Mouse (Mus musculus) left cerebral cortex, postnatal 10 days (tissue): ENCODE measurements around the gene Rita1. TPM values are rescaled to one million over a fixed set of nuclear protein-coding genes. Genes with fewer than 3 reads are reported as not detected.

ENCODE experiments used
- DNase-seq, 2 experiments: peaks; one replicate each; pipeline ENCODE4 v3.0.0; 2021 to 2022; ENCODE audit warnings: low spot score in 2 of 2, mixed read lengths in 1 of 2; ENCODE audit errors: extremely low spot score in 1 of 2
- intact Hi-C: fragments of 180-260 bp; cut with DNase I; formaldehyde crosslinking; loops from one replicate; pipeline ENCODE4 v1.15.1; 2025
- total RNA-seq, 2 experiments: library from RNA; stranded (reverse); gene quantifications; 2 replicates each; pipeline ENCODE4 v1.2.3; 2021

Gene Rita1
- total RNA-seq, 2 experiments from 2014 or later: 29.5 to 31.2 TPM

DNA sequence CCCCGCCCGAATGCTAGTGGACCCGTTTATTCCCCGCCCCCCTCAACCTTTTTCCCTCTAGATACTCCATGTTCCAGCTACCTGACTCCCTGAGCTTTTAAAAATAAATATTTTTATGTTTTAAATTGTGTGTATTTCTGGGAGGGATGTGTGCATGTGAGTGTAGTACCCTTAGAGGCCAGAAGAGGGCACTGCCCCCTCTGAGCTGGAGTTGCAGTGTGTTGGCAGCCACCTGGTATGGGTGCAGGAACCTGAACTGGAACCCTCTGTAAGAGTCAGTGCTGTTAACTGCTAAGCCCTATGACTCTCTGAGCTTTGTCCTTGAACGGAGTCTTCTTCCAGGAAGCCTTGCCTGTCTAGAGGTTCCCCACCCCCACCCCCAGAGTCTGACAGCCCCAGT lies 19.5 kb upstream of the Rita1 start:
- DNase-seq: no peak
- intact Hi-C loops: no loop called here

DNA sequence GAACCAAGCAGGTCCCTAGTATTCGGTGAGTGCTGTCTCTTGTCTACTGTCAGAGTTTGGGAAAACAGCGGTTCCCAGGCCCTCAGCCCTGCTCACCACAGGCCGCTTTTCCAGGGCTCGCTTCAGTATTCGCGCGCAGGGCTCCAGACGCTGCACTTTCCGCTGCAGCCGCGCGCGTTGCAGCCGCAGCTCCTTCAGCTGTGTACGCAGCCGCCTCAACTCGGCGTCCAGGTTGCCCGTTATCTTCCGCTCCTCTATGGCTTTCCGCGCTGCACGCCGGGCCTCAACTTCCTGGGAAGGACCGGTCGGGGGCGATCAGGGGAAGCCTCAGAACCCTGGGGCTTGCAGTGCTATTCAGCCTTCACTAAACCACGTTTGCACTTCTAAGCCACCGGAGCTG lies 18.7 kb upstream of the Rita1 start:
- intact Hi-C loops: no loop called here

DNA sequence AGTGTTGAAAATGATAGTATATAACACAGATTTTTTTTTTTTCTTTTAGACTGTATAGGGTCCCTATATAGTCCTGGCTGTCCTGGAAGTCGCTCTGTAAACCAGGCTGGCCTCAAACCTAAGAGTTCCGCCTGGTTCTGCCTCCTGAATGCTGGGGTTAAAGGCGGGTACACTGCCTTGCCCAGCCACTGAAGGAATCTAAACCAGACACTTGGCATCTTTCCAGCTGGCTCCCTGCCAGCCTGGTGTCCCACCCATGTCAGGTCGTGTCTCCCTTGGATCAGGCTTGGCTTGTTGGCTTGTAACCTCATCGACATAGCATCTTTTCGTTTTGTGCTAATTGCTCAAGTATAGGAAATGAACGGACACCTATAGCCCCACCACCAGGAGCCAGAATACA lies 16.2 kb upstream of the Rita1 start:
- peak in 1 of 2 experiments; percentile 63 for DNase-seq
- intact Hi-C loops: no loop called here

More for the DNA sequence above, 18.7 kb upstream of the Rita1 start:
- DNase-seq: no peak

DNA sequence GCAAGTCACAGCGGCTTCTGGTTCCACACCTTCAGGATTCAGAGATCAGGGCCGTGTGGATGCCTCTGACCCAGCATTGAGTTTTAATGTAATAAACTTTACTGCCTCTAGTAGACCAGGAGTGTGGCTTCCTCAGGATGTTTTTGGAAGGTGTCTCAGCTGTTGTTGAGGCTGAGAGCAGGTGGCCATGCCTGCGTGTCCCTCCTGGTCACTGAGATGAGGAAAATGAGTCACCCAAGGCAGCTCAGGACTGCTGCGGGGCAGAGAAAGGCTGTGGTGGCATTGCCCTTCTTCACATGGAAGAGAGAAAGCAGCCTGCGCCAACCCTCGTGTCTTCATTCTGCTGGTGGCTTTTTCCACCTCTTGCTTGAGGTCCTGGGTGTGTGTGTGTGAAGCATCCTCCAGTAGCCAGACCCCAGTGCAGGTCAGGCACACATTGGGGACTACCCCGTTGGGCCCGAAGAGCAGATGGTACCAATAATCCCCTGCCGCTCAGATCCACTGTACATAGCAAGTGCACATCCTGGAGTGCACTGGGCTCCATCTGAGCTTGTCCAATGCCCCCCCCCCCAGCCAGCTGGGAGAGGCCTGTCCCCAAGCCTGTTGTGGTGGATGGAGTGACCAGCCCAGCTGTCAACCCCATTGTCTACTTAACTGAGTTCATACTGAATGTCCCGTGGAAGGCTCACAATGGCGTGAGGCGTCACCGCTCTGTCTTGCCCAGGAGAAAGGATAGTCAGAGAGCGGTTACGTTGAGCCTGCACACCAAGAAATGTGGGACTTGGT lies 15.3 kb upstream of the Rita1 start:
- no peak for DNase-seq
- intact Hi-C loops: no loop called here

DNA sequence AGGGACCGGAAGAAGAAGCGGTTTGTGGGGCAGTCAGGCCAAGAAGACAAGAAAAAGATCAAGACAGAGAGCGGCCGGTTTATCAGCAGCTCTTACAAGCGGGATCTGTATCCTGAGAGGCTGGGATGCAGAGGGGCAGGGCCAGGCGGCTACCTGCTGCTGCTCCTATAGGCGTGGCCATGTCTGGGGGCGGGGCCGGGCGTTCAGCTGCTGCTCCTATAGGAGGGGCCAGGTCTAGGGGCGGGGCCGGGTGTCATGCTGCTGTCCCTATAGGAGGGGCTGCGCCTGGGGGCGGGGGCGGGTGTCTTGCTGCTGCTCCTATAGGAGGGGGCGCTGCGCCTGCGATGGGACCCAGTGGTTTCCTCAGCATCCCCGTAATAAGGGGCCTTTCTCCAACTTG lies 14.0 kb upstream of the Rita1 start:
- peak in 1 of 2 experiments; percentile 70 for DNase-seq
- intact Hi-C loops: no loop called here

DNA sequence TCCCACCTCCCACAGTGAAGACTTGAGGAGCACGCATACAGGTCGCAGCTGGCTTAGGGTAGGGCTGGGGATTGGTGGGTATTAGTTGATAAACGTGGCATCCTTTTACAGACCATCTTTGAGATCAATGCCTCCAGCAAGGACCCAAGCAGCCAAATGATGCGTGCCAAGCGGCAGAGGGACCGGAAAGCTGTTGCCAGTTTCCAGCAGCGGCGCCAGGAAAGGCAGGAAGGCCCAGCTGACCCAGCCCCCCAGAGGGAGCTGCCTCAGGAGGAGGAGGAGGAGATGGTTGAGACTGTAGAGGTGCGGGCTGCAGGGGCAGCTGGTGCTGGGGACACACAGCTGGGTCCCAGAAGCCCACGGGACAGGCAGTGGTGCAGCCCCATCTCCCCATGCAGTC lies 12.0 kb upstream of the Rita1 start:
- intact Hi-C loops: loop anchor here (5.0 kb wide), 1 partner anchor 123 kb away; the partner anchor contains the start of gene Oas2
- DNase-seq: no peak

DNA sequence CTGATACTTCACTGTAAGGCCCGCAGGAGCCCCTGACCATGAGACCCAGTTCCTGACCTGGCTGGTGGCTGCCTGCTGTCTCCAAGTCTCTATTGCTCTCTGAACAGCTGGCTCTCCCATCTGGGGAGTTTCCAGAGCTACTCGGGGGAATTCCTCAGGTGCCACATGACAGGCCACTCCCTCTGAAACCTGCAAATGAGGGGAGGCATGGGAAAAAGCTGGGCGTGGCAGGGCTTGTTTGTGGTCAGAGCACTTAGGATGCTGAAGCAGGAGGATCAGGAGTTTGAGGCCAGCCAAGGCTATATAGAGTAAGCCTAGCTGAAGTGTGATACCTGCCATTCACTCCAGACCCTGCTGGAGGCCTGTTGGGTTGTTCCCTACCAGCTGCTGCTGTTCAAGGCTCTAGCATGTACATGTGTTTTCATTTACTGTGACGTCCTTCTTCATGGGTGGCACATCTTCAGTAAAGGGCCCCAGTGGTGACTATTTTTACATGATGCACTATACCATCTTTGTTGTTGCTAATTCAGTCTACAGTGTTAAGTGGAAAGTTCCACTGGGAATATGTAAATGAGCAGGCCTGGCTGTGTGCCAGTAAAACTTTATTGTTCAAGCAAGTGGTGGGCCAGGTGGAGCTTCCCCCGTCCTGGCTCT lies 9.9 kb upstream of the Rita1 start:
- peak in 1 of 2 experiments; percentile 58 for DNase-seq
- intact Hi-C loops: loop anchor here (5.0 kb wide), 1 partner anchor 125 kb away; the partner anchor contains the start of gene Oas2

DNA sequence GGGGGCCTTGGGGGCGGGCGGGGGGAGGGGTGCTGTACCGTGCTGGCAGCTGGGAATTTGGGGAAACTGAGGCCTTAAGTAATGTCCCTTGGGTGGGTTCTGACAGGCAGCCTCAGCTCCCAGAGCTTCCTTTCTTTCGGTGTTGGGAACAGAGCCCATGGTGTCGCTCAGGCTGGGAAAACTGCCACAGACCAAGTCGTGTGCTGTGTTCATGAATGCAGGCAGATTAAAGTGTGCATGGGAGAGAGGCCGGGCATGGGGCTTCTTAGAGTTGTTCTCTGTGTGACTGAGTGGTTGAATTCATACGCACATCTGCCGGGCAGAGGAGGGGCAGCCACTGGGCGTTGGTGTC lies 9.4 kb upstream of the Rita1 start:
- no peak for DNase-seq

DNA sequence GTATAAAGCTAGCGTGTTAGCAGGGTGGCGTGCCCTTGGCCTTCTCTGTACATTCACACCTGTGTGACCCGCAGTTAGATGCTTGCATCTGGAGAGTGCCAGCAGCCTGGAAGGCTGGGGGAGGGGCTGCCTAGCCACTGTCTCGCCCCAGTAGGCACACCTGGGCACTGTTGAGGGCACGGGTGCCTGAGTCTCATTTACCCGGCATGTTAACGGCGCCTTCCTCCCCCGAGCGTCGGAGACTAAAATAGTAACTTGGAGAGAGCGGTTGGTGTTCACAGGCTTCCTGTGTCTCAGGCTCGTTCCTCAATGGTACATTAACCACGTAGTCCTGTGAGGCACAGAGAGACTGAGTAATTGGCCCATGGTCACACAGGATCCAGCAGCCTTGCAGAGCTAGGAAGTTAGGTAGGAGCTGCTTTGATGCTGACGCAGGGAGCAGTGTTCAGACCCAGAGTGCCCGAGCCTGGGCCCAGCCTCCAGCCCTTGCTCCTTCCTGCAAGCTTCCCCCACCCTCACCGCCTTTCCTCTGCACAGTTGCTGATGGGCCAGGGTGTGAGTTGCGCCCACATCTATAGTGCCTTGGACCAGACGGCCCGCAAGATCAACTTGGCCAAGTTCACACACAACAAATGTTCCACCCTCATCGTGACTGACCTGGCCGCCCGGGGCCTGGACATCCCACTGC lies 8.8 kb upstream of the Rita1 start:
- intact Hi-C loops: loop anchor here (2.0 to 5.0 kb wide), 4 partner anchors 28 to 126 kb away; partner anchors contain the start of genes Oas2 and Rasal1
- no peak for DNase-seq

More for the DNA sequence above, 9.4 kb upstream of the Rita1 start:
- intact Hi-C loops: loop anchor here (2.0 to 5.0 kb wide), 4 partner anchors 27 to 125 kb away; partner anchors contain the start of genes Oas2 and Rasal1

DNA sequence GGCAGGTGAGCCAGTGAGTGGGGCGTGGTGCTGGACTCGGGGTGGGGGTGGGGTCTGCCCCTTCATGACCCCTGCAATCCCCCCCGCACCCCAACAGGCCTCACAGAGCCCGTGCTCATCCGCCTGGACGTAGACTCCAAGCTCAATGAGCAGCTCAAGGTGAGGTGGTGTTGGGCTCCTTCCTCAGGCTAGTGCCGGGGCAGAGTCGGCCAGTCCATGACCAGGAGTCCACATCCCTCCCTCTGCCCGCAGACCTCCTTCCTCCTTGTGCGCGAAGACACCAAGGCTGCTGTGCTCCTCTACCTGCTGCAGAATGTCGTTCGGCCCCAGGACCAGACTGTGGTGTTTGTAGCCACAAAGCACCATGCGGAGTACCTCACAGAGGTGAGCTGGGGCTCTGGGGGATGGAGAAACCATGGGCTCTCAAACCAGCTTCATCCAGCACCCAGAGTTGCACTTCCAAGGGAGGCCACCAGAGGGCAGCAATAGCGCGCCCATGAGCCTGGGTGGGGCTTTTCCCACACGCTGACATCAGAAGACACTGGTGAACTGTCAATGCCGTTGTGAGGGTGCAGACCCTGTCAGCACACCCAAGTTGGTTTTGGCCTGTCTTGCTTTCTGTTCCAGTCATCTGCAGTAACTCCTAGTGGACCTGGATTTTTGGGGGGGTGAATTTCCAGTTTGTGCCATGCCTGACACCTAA lies 8.1 kb upstream of the Rita1 start:
- DNase-seq: peak; percentile 82 to 83
- intact Hi-C loops: loop anchor here (2.0 to 5.0 kb wide), 4 partner anchors 28 to 127 kb away; partner anchors contain the start of genes Oas2 and Rasal1

DNA sequence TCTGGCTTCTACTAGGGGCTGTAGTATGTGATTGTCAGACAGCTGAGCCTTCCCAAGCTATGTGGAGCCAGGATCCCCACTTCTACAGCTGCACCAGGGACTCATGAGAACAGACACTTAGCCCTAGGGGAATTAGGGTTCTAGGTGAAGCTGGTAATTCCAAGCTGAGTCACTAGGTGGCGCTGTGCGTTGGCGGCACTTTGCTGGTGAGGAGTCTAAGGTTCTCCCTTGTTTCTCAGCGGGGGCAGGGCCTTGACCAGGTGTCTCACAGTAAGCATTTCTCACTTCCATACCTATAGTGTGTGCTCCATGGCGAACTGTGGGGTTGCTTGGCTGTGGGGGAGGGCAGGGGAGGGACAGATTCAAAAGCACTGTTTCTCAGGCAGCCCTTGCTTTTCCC lies 6.8 kb upstream of the Rita1 start:
- intact Hi-C loops: no loop called here
- peak in 1 of 2 experiments; percentile 78 for DNase-seq

DNA sequence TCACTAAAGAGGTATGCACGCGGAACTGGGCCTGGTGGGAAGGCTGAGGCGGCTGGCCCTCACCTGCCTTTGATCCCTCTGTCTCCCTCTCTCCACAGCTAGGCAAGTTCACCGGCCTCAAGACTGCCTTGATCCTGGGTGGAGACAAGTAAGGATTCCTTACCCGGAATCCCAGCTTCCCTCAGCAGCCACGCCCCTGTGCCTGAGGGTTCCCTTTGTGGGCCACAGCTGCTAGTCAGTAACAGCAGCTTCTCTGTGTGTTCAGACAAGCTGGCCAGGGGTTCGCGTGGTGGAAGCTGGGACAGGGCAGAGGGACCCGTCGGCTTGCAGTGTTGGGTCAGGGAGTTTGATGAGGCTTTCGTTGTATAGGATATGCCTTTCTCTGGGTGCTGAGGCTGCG lies 6.4 kb upstream of the Rita1 start:
- intact Hi-C loops: no loop called here
- DNase-seq: no peak

DNA sequence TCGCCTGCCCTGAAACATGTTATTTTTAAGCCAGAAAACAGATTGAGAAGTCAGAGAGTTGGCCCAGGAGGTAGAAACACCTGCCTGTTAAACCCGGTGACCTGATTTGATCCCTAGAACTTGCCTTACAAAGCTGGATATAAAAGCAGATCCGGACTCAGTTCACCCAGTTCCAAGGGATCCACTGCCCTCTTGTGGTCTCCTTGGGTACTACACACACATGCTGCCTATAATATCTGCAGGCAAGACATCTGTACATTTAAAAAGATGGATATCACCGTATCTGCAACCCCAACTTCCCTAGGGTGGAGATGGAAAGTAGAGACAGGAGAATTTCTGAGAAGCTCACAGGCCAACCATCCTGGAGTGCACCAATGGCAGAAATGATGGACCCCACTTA lies 3.5 kb upstream of the Rita1 start:
- DNase-seq: peak in 1 of 2 experiments; percentile 55
- intact Hi-C loops: no loop called here

DNA sequence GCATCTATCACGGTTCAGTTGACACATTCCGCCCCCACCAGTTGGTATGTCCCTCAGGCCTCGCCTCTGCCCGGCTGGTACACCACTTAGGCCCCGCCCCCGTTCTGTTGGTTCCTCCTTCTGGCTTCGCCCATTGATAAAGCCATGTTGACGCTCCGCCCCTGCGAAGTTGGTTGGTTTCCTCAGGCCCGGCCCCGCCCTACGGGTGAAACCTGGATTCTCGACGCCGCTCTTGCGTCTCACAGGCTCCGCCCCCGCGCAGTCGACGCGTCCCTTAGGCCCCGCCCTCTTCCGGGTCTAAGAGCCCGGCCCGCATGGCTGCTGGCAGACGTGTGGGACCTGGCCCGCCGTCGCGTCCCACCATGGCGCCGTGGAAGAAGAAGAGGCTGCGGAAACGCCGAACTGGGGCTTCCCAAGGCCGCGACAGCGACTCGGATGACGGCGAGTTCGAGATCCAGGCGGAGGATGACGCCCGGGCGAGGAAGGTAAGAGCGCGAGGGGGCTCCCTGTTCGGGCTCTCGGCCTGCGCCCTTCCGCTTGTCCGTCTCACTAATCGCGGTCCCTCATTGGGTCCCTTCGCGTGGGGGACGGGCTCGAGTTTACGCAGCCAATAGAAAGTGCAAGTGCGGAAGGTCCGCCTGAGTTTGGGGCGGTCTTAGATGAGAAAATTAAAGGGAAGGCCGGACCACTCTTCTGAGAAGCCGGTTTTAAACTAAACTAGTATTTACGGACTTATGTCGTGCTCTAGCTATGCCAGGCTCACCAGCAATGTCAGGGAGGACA lies 624 bp upstream of the Rita1 start:
- intact Hi-C loops: no loop called here
- DNase-seq: peak; percentile 100

DNA sequence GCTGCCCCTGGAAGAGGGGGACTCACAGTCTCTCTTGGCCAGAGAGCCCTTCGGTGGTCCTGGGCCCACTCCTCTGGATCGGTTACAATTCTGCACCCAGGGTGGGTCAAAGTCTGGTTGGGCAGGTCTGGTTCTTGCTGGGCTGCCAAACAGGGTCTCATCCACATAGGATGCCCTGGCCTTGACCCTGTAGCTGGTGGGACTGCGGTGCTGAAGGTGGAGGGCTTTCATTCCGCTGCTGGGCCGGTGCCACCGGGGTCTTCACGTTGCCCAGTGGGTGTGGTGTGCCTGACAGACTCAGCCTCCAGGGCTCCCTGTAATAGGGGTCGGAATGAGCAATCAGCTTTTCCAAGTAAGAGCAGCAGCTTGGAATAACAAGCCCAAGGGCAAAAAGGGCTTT lies 973 bp downstream of the Rita1 start:
- intact Hi-C loops: no loop called here
- DNase-seq: no peak

DNA sequence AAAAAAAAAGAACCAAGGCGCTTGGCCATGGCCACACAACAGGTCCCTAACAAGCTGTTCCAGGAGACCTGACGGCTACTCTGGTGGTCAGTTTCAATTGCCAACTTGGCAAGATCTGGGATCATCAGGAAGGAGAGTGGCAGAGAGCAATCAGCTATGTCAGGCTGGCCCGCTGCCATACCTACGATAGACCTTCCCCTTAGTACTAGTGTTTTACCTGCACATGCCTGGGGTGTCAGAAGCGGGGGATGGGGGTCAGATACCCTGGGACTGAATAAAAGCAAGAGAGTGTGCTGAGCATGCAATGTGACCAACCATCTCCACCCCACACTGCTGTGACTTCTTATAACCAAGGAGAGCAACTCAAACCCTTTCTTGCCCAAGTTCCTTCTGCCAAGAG lies 1.5 kb downstream of the Rita1 start:
- intact Hi-C loops: no loop called here
- DNase-seq: no peak

DNA sequence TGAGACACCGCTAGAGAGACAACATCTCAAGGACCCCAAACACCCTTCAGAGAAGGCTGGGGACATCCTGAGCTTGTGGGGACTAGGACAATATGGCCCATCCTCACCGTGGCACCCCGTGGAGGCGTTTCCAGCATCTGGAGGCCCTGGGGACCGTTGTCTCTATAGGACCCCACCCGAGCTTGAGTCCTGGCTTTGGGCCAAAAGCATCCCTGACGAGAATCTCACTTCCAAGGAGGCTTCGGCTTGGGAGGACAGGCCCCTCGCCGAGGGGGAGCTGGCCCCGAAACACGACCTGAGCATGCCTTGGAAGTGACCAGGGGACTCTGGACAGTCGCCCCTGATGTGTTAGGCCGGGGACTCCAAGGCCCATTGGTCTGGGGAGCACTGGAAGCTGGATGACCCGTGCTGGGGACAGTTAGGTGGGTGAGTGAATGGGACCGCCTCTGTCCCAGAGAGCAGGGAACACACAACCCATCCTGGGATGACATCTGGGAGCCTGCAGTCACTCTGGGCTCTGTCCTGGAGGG lies 3.1 kb downstream of the Rita1 start:
- DNase-seq: no peak
- intact Hi-C loops: no loop called here

DNA sequence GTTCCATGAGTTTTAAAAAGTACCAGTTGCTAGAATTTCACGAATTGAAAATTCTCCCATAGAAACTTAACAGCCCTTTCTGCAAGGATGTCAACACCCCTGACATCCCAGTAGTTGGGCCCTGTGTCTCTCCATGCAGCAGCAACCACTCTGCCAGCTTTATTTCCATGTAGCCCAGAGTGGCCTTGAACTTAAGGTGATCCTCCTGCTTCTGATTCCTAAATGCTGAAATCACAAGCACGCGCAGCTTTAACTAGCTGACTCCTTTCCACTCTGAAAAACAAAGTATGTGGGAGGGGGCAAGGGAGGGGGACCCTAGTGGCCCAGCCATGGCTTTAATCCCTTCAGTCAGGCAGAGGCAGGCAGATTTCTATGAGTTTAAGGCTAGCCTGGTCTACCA lies 5.1 kb downstream of the Rita1 start:
- intact Hi-C loops: no loop called here

More for the DNA sequence above, 5.1 kb downstream of the Rita1 start:
- no peak for DNase-seq
